Mouse (Mus musculus) liver, embryonic 18 days (tissue): Measurements from ENCODE around the gene Tctex1d2. TPM values are rescaled to one million over a fixed set of nuclear protein-coding genes. Genes with fewer than 3 reads are reported as not detected.

Experiments used
- polyA plus RNA-seq: library from polyadenylated mRNA; depleted of rRNA; stranded (reverse); fragments of >200 nt; gene quantifications from 2 replicates; pipeline ENCODE4 v1.2.3, GENCODE M21; 2012; rRNA removed

The Tctex1d2 gene
- polyA plus RNA-seq: 3.7 and 4.5 TPM in 2 replicates

DNA sequence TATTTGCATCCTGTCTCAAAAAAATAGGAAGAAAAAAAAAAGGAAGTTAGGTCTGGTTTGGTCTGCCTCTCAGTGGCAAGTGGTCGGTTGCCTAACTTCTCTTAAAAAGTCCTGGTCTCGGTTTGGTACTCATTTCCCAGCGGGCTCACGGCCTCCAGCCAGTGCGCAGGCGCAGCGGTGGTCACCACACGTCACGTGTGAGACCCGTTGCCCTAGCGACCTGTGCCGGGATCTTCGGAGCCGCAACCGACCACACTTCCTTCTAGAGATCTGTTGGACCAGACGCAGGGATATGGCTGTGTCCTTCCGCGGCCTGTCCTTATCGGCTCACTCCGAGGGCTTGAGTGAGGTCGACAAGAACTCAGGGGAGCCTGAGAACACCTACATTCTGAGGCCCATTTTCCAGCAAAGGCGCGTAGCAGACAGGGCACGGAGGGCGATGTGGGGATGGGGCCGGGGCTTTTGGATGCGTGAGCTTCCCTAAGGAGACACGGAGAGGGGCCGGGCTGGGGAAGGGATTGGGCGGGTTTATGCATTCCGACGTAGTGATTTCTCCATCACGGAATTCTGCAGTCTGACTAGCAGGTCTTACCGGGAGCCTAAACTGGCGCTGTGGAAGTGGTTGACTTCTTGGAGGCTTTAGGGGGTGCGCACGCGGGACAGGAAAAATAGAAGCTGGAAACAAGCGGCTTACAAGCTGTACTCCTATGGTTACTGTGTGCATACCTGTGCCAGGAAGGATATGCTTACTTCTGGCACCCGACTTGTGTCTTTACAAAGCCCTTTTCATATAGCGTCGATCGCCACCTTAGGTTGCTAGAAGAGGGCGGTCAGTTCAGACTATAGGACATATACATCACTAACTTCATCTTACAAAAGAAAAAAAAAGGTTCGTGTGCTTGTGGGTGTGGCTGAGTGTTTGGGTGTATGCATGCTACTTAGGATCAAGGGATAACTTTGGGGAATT, at the start of gene Tctex1d2:
TSS of gene Tctex1d2 (plus strand) at position 186 of the 967 bp plus-strand sequence.

DNA sequence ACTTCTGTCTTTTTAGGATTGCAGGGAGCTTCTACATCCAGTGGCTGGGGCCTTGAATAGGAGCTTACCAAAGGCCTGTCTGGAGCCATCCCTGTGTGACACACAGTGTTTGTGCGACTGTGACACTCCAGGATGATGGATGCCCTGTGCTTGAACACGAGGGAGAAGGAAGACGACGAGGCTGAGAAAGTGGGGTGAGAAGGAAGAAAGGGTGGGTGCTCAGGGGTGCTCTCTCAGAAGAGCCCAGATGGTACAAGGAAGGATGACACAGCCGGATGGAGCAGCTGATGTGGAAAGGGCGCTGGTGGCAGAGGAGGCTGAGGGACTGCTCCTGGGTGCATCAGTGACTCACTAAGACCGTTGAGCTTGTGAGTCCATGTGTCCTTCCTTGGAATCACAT, 19.2 kb upstream of the Tctex1d2 start, which contains the start of gene Tm4sf19:
TSS of gene Tm4sf19 (plus strand) at position 240 of the 400 bp plus-strand sequence.

DNA sequence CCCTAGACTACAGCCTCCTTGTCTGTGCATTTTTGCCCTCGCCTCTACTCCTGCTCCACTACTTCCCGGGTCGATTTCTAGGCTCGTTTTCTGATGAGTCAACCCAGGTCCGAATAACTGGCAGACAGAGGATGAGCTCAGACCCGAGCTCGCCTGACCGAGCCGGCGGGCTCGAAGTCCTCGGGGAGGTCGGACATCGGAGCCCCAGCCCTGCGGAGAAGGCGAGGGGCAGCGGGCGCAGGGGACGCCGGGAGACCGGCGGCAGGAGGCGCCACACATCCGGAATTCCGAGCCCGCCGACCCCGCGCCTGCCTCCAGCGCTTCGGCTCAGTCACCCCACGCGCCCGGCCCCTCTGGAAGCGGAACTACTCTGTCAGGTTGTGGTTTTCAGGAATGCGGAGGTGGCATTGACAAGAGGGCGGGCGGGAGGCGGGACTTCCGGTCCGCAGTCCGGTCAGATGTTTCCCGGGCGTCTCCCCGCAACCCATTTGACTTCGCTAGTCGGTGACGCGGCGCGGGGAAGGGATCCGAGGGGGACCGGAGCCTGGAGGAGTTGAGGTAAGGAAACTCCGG, 11.1 kb downstream of the Tctex1d2 start, which contains the start of gene Pcyt1a:
TSS of gene Pcyt1a (plus strand) at position 448 of the 573 bp plus-strand sequence.

Other genes starting within 250 kb of the Tctex1d2 start
- 0.59 and 0.71 TPM in 2 replicates for gene Bex6, start 239.9 kb upstream of the Tctex1d2 start, polyA plus RNA-seq
- 2.7 and 3.1 TPM in 2 replicates for gene Fbxo45, start 172.5 kb upstream of the Tctex1d2 start, polyA plus RNA-seq
- 6.8 and 7.7 TPM in 2 replicates for gene Wdr53, start 172.5 kb upstream of the Tctex1d2 start, polyA plus RNA-seq
- gene Smco1, start 148.2 kb upstream of the Tctex1d2 start, polyA plus RNA-seq: not detected in 2 replicates
- 3.6 and 4.1 TPM in 2 replicates for gene Rnf168, start 142.2 kb upstream of the Tctex1d2 start, polyA plus RNA-seq
- 5.2 and 7.5 TPM in 2 replicates for gene Ubxn7, start 87.4 kb upstream of the Tctex1d2 start, polyA plus RNA-seq
- gene Tm4sf19, start 19.2 kb upstream of the Tctex1d2 start, polyA plus RNA-seq: 0.04 TPM in 1 of 2 replicates, not detected in the other
- 18.9 and 19.7 TPM in 2 replicates for gene Pcyt1a, start 11.2 kb downstream of the Tctex1d2 start, polyA plus RNA-seq
- gene Slc51a, start 68.2 kb downstream of the Tctex1d2 start, polyA plus RNA-seq: 0.06 and 0.10 TPM in 2 replicates
- gene Zdhhc19, start 76.6 kb downstream of the Tctex1d2 start, polyA plus RNA-seq: not detected in 2 replicates
- 98.8 and 109 TPM in 2 replicates for gene Tfrc, start 189.2 kb downstream of the Tctex1d2 start, polyA plus RNA-seq
- 7.6 and 8.7 TPM in 2 replicates for gene Tnk2, start 224.2 kb downstream of the Tctex1d2 start, polyA plus RNA-seq